Mouse (Mus musculus) natural killer cell, adult 2 months (primary cell): Measurements from ENCODE around the gene Ldhb.
A peak's percentile ranks its signal among the peaks of the same experiment; 100 is the strongest.
"Not testable (repeated sequence)": the region's sequence is repeated elsewhere in the genome, so short reads cannot be mapped to it uniquely, and the experiment has no call there.

Source experiments
- DNase-seq, 2 experiments: peaks; one replicate each; pipeline ENCODE4 v3.0.0; 2022; ENCODE audit warnings: low spot score in 2 of 2

The Ldhb gene

GRCm38 (mm10) chr6:142507785-142508162, at the start of gene Ldhb:
Gene Ldhb, minus strand, starts transcription at chr6:142507957.
- DNase-seq, result peak in 1 of 2 experiments; percentile 30

- peak; percentile 11 to 55 for DNase-seq
Observed at GRCm38 (mm10) chr6:142555988-142556387, 48.2 kb upstream of the Ldhb start.

GRCm38 (mm10) chr6:142551482-142551881, 43.7 kb upstream of the Ldhb start:
- no peak for DNase-seq

GRCm38 (mm10) chr6:142550871-142551270, 43.1 kb upstream of the Ldhb start:
- DNase-seq, result no peak

GRCm38 (mm10) chr6:142548377-142548776, 40.6 kb upstream of the Ldhb start:
- no peak for DNase-seq

- no peak for DNase-seq
Observed at GRCm38 (mm10) chr6:142545132-142545531, 37.4 kb upstream of the Ldhb start.

- no peak for DNase-seq
Observed at GRCm38 (mm10) chr6:142543648-142544047, 35.9 kb upstream of the Ldhb start.

GRCm38 (mm10) chr6:142542800-142543175, 35.0 kb upstream of the Ldhb start:
- no peak for DNase-seq

GRCm38 (mm10) chr6:142542082-142542799, 34.5 kb upstream of the Ldhb start:
- no peak for DNase-seq

- no peak for DNase-seq
Observed at GRCm38 (mm10) chr6:142540561-142541160, 32.9 kb upstream of the Ldhb start.

- DNase-seq, result no peak
Observed at GRCm38 (mm10) chr6:142540131-142540530, 32.4 kb upstream of the Ldhb start.

- DNase-seq, result peak; percentile 32 to 33
Observed at GRCm38 (mm10) chr6:142538503-142538902, 30.7 kb upstream of the Ldhb start.

- no peak for DNase-seq
Observed at GRCm38 (mm10) chr6:142533412-142533811, 25.7 kb upstream of the Ldhb start.

- DNase-seq, result no peak
Observed at GRCm38 (mm10) chr6:142532686-142533085, 24.9 kb upstream of the Ldhb start.

- no peak for DNase-seq
Observed at GRCm38 (mm10) chr6:142532141-142532540, 24.4 kb upstream of the Ldhb start.

- no peak for DNase-seq
Observed at GRCm38 (mm10) chr6:142530378-142530777, 22.6 kb upstream of the Ldhb start.

- DNase-seq, result no peak
Observed at GRCm38 (mm10) chr6:142529680-142530079, 21.9 kb upstream of the Ldhb start.

GRCm38 (mm10) chr6:142527931-142528562, 20.3 kb upstream of the Ldhb start:
- no peak for DNase-seq

GRCm38 (mm10) chr6:142524635-142525308, 17.0 kb upstream of the Ldhb start:
- peak; percentile 56 to 58 for DNase-seq

GRCm38 (mm10) chr6:142521591-142522110, 13.9 kb upstream of the Ldhb start:
- DNase-seq, result no peak

- no peak for DNase-seq
Observed at GRCm38 (mm10) chr6:142519110-142519509, 11.4 kb upstream of the Ldhb start.

- DNase-seq, result not testable (repeated sequence)
Observed at GRCm38 (mm10) chr6:142515379-142515778, 7.6 kb upstream of the Ldhb start.
